Mouse (Mus musculus): Measurements from ENCODE around the gene Fstl4. TPM values are rescaled to one million over a fixed set of nuclear protein-coding genes. Genes with fewer than 3 reads are reported as not detected.

The Fstl4 gene
- polyA plus RNA-seq, 1 experiment from 2014 or later: 7.2 TPM

DNA sequence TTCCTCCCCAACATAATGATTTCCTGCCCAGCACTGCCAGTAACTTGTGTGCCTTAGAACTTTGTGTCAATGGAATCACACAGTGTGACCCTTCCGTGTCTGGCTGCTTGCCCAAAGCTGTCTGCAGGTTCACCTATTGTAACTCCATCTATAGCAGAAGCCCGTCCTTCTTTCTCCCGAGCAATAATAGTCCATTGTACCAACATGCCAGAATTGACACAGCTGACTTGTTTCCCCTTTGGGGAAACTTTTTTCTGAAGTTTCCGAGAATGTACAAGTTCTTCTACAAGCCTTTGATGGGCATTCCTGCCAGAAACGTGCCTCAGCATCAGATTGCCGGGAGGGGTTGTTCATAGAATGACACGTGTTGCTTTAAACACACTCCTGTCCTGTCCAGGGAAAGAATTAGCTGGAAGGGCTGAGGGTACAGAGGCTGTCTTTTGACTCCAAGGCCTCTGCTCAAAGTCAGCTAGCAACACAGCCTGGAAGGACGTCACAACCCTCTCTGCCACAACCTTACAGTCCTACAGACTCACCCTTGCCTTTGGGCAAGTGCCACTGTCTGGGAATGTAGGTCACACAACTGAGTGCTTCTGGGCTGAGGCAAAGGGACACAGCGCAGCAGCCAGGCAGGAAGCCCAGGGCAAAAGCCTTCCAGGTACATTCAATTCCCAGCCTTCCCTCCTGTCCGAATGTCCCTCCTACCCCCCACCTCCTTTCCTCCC is 339.3 kb downstream of the Fstl4 start:
- ATAC-seq (ENCODE audit: low FRiP score, low TSS enrichment): no peak

GRCm38 (mm10) chr11:53107706-53108105 is 343.3 kb downstream of the Fstl4 start:
- Histone ChIP-seq H3K4me3 (replicated peaks; ENCODE audit: low read depth, low read length) (no peak overlapping the region), H3K27ac (replicated peaks; ENCODE audit: low read depth, low read length) (no peak overlapping the region), H3K9ac (replicated peaks; ENCODE audit: low read length) (no peak overlapping the region), H3K4me1 (ENCODE audit: control insufficient read depth, insufficient read depth, low read length) (no peaks in the 10 kb centered on the region), H3K27me3 (ENCODE audit: control insufficient read depth, insufficient read depth, low read length) (no peaks in the 10 kb centered on the region), H3K4me2 (ENCODE audit: low read length) (no peak overlapping the region), H3K36me3 (ENCODE audit: control insufficient read depth, insufficient read depth, low read length) (no peaks in the 10 kb centered on the region), H3K9me3 (ENCODE audit: control insufficient read depth, low read length) (no peaks in the 10 kb centered on the region)
- 77% methylated on average over 5 of the region's 5 CpGs for WGBS
- ATAC-seq (ENCODE audit: low FRiP score, low TSS enrichment) (no peak), DNase-seq (no peak)

More for the DNA sequence above, 339.3 kb downstream of the Fstl4 start:
- Histone ChIP-seq H3K27me3 (ENCODE audit: control insufficient read depth, insufficient read depth, low read length) (no peaks in the 10 kb centered on the region), H3K4me2 (ENCODE audit: low read length) (no peak overlapping the region), H3K36me3 (ENCODE audit: control insufficient read depth, insufficient read depth, low read length) (no peaks in the 10 kb centered on the region), H3K4me3 (replicated peaks; ENCODE audit: low read depth, low read length) (no peak overlapping the region), H3K4me1 (ENCODE audit: control insufficient read depth, insufficient read depth, low read length) (no peaks in the 10 kb centered on the region), H3K27ac (replicated peaks; ENCODE audit: low read depth, low read length) (no peak overlapping the region), H3K9ac (replicated peaks; ENCODE audit: low read length) (no peak overlapping the region), H3K9me3 (ENCODE audit: control insufficient read depth, low read length) (no peaks in the 10 kb centered on the region)
- WGBS: 41% methylated on average over 10 of the region's 10 CpGs
- DNase-seq: peak; percentile 21

DNA sequence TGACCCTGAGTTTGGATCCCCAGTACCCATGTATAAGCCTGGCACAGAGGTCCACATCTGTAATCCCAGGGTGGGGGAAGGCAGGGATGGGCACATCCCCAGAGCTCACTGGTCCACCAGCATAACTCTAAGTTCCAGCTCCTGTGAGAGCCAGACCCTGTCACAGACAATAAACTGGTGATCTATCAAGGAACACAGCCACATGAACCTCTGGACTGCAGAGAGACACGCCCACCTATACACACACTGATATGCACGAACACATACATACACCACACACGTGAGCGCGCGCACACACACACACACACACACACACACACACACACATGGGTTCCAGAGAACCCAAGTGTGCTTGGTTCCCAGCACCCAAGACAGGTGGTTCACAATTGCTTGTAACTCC is 344.4 kb downstream of the Fstl4 start:
- ATAC-seq (ENCODE audit: low FRiP score, low TSS enrichment) (no peak), DNase-seq (no peak)
- Histone ChIP-seq H3K4me1 (ENCODE audit: control insufficient read depth, insufficient read depth, low read length) (no peaks in the 10 kb centered on the region), H3K9ac (replicated peaks; ENCODE audit: low read length) (no peak overlapping the region), H3K4me3 (replicated peaks; ENCODE audit: low read depth, low read length) (no peak overlapping the region), H3K27me3 (ENCODE audit: control insufficient read depth, insufficient read depth, low read length) (no peaks in the 10 kb centered on the region), H3K27ac (replicated peaks; ENCODE audit: low read depth, low read length) (no peak overlapping the region), H3K36me3 (ENCODE audit: control insufficient read depth, insufficient read depth, low read length) (no peaks in the 10 kb centered on the region), H3K9me3 (ENCODE audit: control insufficient read depth, low read length) (no peaks in the 10 kb centered on the region), H3K4me2 (ENCODE audit: low read length) (no peak overlapping the region)
- WGBS: 94% methylated on average over 6 of the region's 6 CpGs

DNA sequence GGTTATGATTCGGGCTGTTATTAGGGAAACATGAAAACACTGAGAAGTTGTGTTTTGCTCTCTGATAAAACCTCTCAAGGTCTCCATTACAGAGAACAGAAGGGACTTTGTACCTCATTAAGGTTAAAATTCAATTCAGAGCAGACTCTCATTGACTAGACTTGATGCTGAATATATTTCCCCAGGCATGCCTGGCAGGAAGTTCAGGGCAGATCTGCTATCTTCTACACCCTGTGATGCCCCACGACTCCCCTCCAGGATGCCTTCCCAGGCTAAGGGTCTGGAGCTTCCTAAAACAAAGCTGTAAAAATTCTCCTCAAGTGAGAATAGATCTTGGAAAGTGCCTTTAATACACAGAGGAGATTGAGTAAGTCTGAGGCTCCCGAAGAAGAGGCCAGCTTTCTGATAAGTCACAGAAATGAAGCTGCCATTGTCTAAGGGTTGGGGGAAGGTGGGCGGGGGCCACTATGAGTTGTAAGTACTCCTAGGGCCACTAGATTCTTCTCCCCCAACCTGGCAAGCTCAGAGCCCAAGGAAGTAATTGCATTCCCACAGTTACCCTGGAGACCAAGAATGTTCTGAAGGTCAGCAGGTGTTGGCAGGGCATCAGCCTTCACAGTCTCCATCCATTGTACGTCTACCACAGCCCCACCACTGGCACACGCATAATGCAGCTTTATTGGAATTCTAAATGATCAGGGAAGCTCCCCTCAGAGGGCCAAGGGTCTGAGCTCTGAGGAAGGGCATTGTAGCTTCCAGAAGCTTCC is 345.4 kb downstream of the Fstl4 start:
- Histone ChIP-seq H3K27ac (replicated peaks; ENCODE audit: low read depth, low read length) (no peak overlapping the region), H3K27me3 (ENCODE audit: control insufficient read depth, insufficient read depth, low read length) (no peaks in the 10 kb centered on the region), H3K4me3 (replicated peaks; ENCODE audit: low read depth, low read length) (no peak overlapping the region), H3K4me1 (ENCODE audit: control insufficient read depth, insufficient read depth, low read length) (no peaks in the 10 kb centered on the region), H3K9ac (replicated peaks; ENCODE audit: low read length) (no peak overlapping the region), H3K4me2 (ENCODE audit: low read length) (no peak overlapping the region), H3K9me3 (ENCODE audit: control insufficient read depth, low read length) (no peaks in the 10 kb centered on the region), H3K36me3 (ENCODE audit: control insufficient read depth, insufficient read depth, low read length) (no peaks in the 10 kb centered on the region)
- 65% methylated on average over 6 of the region's 6 CpGs for WGBS
- no peak for DNase-seq
- ATAC-seq (ENCODE audit: low FRiP score, low TSS enrichment): no peak

- no peak overlapping the region for H3K4me3 ChIP-seq (replicated peaks; ENCODE audit: low read depth, low read length)
- H3K4me2 ChIP-seq (ENCODE audit: low read length): no peak overlapping the region
- H3K9me3 ChIP-seq (ENCODE audit: control insufficient read depth, low read length): no peaks in the 10 kb centered on the region
- no peak overlapping the region for H3K9ac ChIP-seq (replicated peaks; ENCODE audit: low read length)
- H3K4me1 ChIP-seq (ENCODE audit: control insufficient read depth, insufficient read depth, low read length): no peaks in the 10 kb centered on the region
- no peaks in the 10 kb centered on the region for H3K27me3 ChIP-seq (ENCODE audit: control insufficient read depth, insufficient read depth, low read length)
- no peaks in the 10 kb centered on the region for H3K36me3 ChIP-seq (ENCODE audit: control insufficient read depth, insufficient read depth, low read length)
- DNase-seq: no peak
- 89% methylated on average over 4 of the region's 4 CpGs for WGBS
- H3K27ac ChIP-seq (replicated peaks; ENCODE audit: low read depth, low read length): no peak overlapping the region
- no peak for ATAC-seq (ENCODE audit: low FRiP score, low TSS enrichment)
Measured at GRCm38 (mm10) chr11:53115711-53116110, 351.3 kb downstream of the Fstl4 start.

DNA sequence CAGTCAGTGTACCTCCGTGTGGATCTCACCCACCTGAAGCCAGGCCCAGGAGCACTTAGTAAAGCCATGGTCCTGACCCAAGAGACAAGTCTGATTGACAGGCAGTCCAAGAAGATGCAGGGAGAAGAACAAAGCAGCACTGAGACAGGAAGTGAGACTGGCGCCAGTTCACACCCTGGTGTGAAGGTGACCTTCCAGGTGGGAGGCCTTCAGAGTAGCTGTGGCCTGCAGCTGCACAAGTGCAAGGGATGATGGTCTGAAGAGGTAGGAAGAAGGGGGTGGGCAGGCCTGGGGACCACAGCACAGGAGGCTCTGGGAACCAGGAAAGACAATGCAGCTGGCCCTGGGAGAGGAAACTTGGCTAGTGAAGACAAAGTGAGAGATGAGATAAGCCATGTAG is 351.9 kb downstream of the Fstl4 start:
- DNase-seq (no peak), ATAC-seq (ENCODE audit: low FRiP score, low TSS enrichment) (no peak)
- H3K36me3 ChIP-seq (ENCODE audit: control insufficient read depth, insufficient read depth, low read length): no peaks in the 10 kb centered on the region
- H3K4me2 ChIP-seq (ENCODE audit: low read length): no peak overlapping the region
- 75% methylated on average over 2 of the region's 2 CpGs for WGBS
- H3K27me3 ChIP-seq (ENCODE audit: control insufficient read depth, insufficient read depth, low read length): no peaks in the 10 kb centered on the region
- H3K4me1 ChIP-seq (ENCODE audit: control insufficient read depth, insufficient read depth, low read length): 0 out of 2 replicates have a peak, but pooled peaks cover 3% of the 10 kb centered on the region
- H3K4me3 ChIP-seq (replicated peaks; ENCODE audit: low read depth, low read length): no peak overlapping the region
- H3K9me3 ChIP-seq (ENCODE audit: control insufficient read depth, low read length): no peaks in the 10 kb centered on the region
- no peak overlapping the region for H3K27ac ChIP-seq (replicated peaks; ENCODE audit: low read depth, low read length)
- no peak overlapping the region for H3K9ac ChIP-seq (replicated peaks; ENCODE audit: low read length)

DNA sequence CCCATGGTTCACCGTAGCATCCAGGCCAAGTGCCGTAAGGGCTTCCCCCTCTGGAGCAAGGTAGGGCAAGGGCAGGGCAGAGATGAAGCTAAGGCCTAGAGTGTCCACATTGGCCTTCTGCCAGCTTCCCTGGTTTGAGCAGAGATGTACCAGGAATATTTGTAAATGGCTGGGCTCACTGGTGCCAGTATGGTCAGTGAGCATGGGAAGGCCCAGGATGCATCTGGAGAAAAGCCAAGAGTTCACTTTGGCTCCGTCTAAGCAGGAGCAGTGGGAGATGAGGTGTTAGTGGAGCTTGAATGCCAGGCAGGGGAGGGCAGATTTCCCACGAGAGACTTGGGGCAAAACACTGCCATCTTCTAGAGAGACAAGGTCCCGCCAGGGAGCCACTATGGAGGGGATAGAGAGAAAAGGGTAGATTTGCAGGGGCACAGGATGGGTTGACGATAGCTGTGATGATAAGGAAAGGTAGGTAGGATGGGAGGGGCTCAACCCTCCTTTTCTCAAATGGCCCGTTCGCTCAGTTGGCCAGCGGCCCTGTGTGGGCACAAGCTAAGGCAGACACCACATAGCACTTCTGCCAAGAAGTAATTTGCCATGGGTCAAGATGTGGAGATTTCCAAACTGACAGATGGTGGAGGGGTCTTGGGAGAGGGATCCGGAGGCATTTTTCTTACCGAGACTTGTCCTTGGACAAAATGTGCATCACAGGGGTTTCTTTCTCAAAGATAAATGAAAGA is 354.0 kb downstream of the Fstl4 start:
- Histone ChIP-seq H3K4me2 (ENCODE audit: low read length) (no peak overlapping the region), H3K4me1 (ENCODE audit: control insufficient read depth, insufficient read depth, low read length) (0 out of 2 replicates have a peak, but pooled peaks cover 4% of the 10 kb centered on the region), H3K9me3 (ENCODE audit: control insufficient read depth, low read length) (no peaks in the 10 kb centered on the region), H3K36me3 (ENCODE audit: control insufficient read depth, insufficient read depth, low read length) (no peaks in the 10 kb centered on the region), H3K27me3 (ENCODE audit: control insufficient read depth, insufficient read depth, low read length) (no peaks in the 10 kb centered on the region), H3K9ac (replicated peaks; ENCODE audit: low read length) (no peak overlapping the region), H3K27ac (replicated peaks; ENCODE audit: low read depth, low read length) (no peak overlapping the region), H3K4me3 (replicated peaks; ENCODE audit: low read depth, low read length) (no peak overlapping the region)
- 89% methylated on average over 11 of the region's 11 CpGs for WGBS
- peak; percentile 18 for DNase-seq
- ATAC-seq (ENCODE audit: low FRiP score, low TSS enrichment): no peak

DNA sequence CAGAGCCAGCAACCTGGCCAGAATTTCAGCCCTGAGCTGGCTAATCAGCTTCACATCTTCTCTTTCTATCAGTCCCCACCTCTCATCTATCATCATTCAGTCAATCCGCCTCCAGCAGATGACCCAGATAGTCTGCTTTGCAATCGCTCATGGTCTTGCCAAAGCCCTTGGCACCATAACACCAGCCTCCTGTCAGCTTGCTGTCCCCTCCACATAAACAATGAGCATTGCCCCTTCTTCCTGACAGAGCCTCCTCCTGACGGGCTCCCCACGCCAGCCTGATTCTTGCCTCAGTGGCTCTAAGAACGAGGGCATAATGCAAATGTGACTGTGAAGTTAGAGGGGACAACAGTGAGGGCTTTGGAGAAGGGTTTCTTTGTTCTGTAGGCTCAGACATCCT is 355.5 kb downstream of the Fstl4 start:
- no peak overlapping the region for H3K27ac ChIP-seq (replicated peaks; ENCODE audit: low read depth, low read length)
- H3K9me3 ChIP-seq (ENCODE audit: control insufficient read depth, low read length): no peaks in the 10 kb centered on the region
- no peak overlapping the region for H3K4me3 ChIP-seq (replicated peaks; ENCODE audit: low read depth, low read length)
- no peak overlapping the region for H3K4me2 ChIP-seq (ENCODE audit: low read length)
- H3K36me3 ChIP-seq (ENCODE audit: control insufficient read depth, insufficient read depth, low read length): no peaks in the 10 kb centered on the region
- DNase-seq (no peak), ATAC-seq (ENCODE audit: low FRiP score, low TSS enrichment) (no peak)
- 0 out of 2 replicates have a peak, but pooled peaks cover 4% of the 10 kb centered on the region for H3K4me1 ChIP-seq (ENCODE audit: control insufficient read depth, insufficient read depth, low read length)
- 74% methylated on average over 5 of the region's 5 CpGs for WGBS
- H3K27me3 ChIP-seq (ENCODE audit: control insufficient read depth, insufficient read depth, low read length): no peaks in the 10 kb centered on the region
- no peak overlapping the region for H3K9ac ChIP-seq (replicated peaks; ENCODE audit: low read length)
